Mouse (Mus musculus): ENCODE results near the gene Tmem80. TPM values are rescaled to one million over a fixed set of nuclear protein-coding genes. Genes with fewer than 3 reads are reported as not detected.
A peak's percentile ranks its signal among the peaks of the same experiment; 100 is the strongest.

Gene Tmem80
- polyA plus RNA-seq, 1 experiment from 2014 or later = 32.6 TPM

DNA sequence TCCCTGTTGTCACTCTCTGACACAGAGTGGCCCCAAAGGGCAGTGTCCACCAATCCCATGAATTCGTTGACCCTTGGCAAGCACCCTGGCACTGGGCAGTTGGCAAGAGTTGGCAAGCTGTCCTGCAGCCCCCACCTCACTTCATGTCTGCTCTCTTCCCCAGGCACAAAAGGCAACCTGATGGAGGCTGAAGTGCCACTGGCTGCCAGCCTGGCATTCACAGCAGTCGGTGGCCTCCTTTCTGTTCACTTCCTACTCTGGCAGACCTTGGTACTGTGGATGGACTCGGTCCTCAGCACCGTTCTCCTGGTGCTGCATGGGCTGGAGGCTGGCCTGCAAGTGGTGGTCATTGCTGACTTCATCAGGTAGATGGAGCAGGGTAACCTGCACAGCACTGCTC is 8.1 kb downstream of the Tmem80 start:
- no peak for DNase-seq (ENCODE audit: low spot score)
- H3K27me3 ChIP-seq (ENCODE audit: control insufficient read depth, insufficient read depth, low read length) = 0 out of 2 replicates have a peak, but pooled peaks cover 3% of the 10 kb centered on the region
- ATAC-seq (ENCODE audit: low FRiP score) = no peak

DNA sequence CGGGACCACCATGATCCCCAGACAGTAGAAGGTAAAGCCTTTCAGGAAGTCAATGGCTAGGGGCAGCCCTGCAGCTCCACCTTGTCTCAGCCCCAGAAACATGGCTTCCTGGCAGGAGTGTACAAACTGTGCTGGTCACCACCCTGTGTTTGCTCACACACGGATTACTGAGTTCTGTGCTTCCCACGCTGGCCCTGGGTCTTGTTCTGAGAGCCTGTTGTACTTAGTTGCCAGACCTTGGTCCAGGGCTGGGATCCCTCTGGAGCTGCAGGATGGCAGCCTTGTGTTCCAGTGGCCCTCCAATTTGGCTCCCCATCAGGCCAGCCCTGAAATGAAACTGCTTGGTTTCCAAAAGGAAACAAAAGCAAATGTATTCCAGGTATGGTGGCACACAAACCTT is 8.8 kb downstream of the Tmem80 start:
- H3K4me2 ChIP-seq (replicated peaks) = no peak overlapping the region
- ATAC-seq (ENCODE audit: low FRiP score) = no peak
- peaks cover 3% of the 10 kb centered on the region; the same call in 1 of the 2 replicates for H3K4me1 ChIP-seq (replicated peaks; ENCODE audit: control insufficient read depth, insufficient read depth, low read length)
- no peak overlapping the region for H3K9ac ChIP-seq
- H3K27me3 ChIP-seq (ENCODE audit: control insufficient read depth, insufficient read depth, low read length) = 0 out of 2 replicates have a peak, but pooled peaks cover 3% of the 10 kb centered on the region
- WGBS = 86% methylated on average over 3 of the region's 3 CpGs
- H3K4me3 ChIP-seq (replicated peaks; ENCODE audit: low read length) = no peak overlapping the region
- H3K36me3 ChIP-seq (replicated peaks; ENCODE audit: control insufficient read depth, insufficient read depth) = peaks cover 34% of the 10 kb centered on the region
- H3K9me3 ChIP-seq (ENCODE audit: control insufficient read depth, low read length) = no peaks in the 10 kb centered on the region
- no peak overlapping the region for H3K27ac ChIP-seq
- no peak for DNase-seq (ENCODE audit: low spot score)

More for the DNA sequence above, 8.1 kb downstream of the Tmem80 start:
- no peak overlapping the region for H3K4me2 ChIP-seq (replicated peaks)
- H3K36me3 ChIP-seq (replicated peaks; ENCODE audit: control insufficient read depth, insufficient read depth) = peaks cover 34% of the 10 kb centered on the region
- H3K27ac ChIP-seq = no peak overlapping the region
- H3K9ac ChIP-seq = no peak overlapping the region
- 88% methylated on average over 4 of the region's 4 CpGs for WGBS
- H3K4me1 ChIP-seq (replicated peaks; ENCODE audit: control insufficient read depth, insufficient read depth, low read length) = peaks cover 3% of the 10 kb centered on the region; the same call in 1 of the 2 replicates
- H3K4me3 ChIP-seq (replicated peaks; ENCODE audit: low read length) = no peak overlapping the region
- H3K9me3 ChIP-seq (ENCODE audit: control insufficient read depth, low read length) = no peaks in the 10 kb centered on the region

DNA sequence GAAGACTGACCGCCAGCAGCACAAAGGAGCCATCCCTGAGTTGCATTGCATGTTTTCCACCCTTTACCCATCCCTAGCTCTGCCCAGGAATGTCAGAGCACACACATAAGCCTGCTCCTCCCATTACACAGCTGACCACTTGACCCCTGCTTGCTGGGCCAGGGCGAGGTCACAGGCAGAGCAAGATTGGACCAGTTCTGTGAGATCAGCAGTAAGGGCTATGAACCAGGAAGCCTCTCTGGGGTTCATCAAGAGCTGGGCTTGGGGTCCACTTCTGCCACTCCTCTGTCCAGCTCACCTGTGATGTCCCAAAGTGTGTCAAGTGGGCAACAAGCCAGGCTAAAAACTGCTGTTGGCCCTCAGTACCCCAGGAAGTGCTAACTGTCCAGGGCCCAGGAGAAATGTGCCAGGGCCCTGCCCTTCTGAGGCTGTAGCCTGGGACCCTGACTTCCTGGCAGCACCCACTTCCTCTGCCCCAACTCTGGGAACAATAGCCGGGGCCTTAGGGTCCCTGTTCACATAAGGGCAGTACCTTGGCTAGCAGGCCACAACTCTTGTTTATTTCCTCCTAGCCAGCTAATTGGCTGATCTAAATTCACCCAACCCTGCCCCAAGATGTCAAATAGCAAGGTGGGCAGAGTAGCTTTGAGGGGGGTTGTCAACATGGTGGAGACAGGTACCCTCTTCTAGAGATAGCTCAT is 10.3 kb downstream of the Tmem80 start:
- Histone ChIP-seq H3K4me2 (replicated peaks) (no peak overlapping the region), H3K36me3 (replicated peaks; ENCODE audit: control insufficient read depth, insufficient read depth) (peaks cover 26% of the 10 kb centered on the region), H3K4me1 (replicated peaks; ENCODE audit: control insufficient read depth, insufficient read depth, low read length) (peaks cover 3% of the 10 kb centered on the region; the same call in 1 of the 2 replicates), H3K27me3 (ENCODE audit: control insufficient read depth, insufficient read depth, low read length) (0 out of 2 replicates have a peak, but pooled peaks cover 3% of the 10 kb centered on the region), H3K4me3 (replicated peaks; ENCODE audit: low read length) (no peak overlapping the region), H3K9me3 (ENCODE audit: control insufficient read depth, low read length) (no peaks in the 10 kb centered on the region), H3K9ac (no peak overlapping the region), H3K27ac (no peak overlapping the region)
- no peak for DNase-seq (ENCODE audit: low spot score)
- no peak for ATAC-seq (ENCODE audit: low FRiP score)
- 85% methylated on average over 3 of the region's 3 CpGs for WGBS

DNA sequence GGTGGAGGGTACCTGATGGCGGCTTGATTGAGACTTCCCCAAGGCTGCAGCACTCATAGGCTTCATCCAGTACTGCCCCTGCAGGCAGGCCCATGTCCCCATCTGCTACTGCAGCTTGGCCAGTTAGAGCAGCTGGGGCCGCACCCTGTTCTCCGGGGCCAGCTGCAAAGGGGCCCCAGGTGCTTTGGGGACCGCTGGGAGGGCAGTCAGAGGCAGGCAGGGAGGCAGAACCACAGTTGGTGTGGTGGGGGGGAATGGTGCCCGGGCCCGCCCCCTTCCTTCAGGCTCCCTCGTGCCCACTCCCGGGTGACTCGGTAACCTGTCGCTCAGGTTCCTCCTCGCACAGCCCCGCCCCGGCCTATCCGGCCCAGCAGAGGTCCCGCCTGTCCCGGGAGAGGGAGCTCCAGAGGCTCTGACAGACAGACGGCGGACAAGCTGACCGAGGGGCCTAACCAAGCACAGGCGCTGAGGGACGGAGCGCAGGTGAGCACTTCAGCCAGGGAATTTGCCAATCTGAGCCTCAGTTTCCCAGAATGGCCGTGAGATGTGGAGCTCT is 11.1 kb downstream of the Tmem80 start, which contains the start of gene Eps8l2:
Gene Eps8l2 (plus strand): TSS at position 305 of the 556 bp plus-strand sequence.
- WGBS = 7% methylated on average over 20 of the region's 23 CpGs
- no peak within 1 kb of the TSS for H3K4me3 ChIP-seq (replicated peaks; ENCODE audit: low read length)

DNA sequence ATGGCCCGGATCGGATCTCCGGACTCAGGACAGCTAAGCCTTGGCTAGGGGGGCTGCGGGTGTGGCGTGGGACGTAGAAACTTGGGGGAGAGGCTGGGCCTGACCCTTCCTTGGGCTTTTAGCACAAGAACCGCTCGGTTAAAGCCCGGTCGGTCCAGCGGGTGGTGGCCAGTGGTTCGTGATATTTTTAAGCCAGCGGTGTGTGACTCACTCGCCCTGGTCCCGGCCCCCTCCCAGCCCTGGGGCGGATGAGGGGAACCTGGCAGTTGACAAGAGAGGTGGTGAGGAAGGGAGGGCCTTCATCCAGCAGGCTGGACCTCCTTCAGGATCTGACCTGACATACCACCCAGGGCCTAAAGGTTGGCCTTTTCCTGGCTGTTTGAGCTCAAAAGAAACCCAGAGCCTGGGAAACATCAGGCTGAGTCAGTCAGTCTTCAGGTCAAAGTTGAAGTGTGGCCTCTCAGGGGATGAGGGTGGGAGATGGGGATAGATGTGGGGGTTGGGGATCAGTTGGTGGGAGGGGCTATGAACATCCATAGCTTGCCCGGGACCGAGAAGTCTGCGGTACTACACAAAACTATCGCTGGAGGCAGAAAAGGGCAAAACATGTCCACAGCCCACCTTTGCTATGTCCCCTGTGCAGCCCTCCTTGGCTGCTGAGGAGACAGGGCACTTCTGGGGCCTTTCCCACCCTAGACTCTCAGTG is 11.8 kb downstream of the Tmem80 start:
- ATAC-seq (ENCODE audit: low FRiP score) (no peak), DNase-seq (ENCODE audit: low spot score) (no peak)
- Histone ChIP-seq H3K9ac (no peak overlapping the region), H3K9me3 (ENCODE audit: control insufficient read depth, low read length) (no peaks in the 10 kb centered on the region), H3K4me3 (replicated peaks; ENCODE audit: low read length) (no peak overlapping the region), H3K27me3 (ENCODE audit: control insufficient read depth, insufficient read depth, low read length) (0 out of 2 replicates have a peak, but pooled peaks cover 3% of the 10 kb centered on the region), H3K27ac (no peak overlapping the region), H3K4me2 (replicated peaks) (no peak overlapping the region), H3K36me3 (replicated peaks; ENCODE audit: control insufficient read depth, insufficient read depth) (0 out of 2 replicates have a peak, but pooled peaks cover 11% of the 10 kb centered on the region), H3K4me1 (replicated peaks; ENCODE audit: control insufficient read depth, insufficient read depth, low read length) (peaks cover 3% of the 10 kb centered on the region; the same call in 1 of the 2 replicates)
- 43% methylated on average over 20 of the region's 20 CpGs for WGBS

More for the DNA sequence above, 11.1 kb downstream of the Tmem80 start, which contains the start of gene Eps8l2:
- ATAC-seq (ENCODE audit: low FRiP score) = no peak
- peaks cover 18% of the 10 kb centered on the region; the same call in 1 of the 2 replicates for H3K36me3 ChIP-seq (replicated peaks; ENCODE audit: control insufficient read depth, insufficient read depth)
- DNase-seq (ENCODE audit: low spot score) = no peak
- H3K9ac ChIP-seq = peak within 1 kb of the TSS; percentile 26; the same call in 1 of the 2 replicates
- no peak within 1 kb of the TSS for H3K27ac ChIP-seq
- no peaks in the 10 kb centered on the region for H3K9me3 ChIP-seq (ENCODE audit: control insufficient read depth, low read length)
- 0 out of 2 replicates have a peak, but pooled peaks cover 3% of the 10 kb centered on the region for H3K27me3 ChIP-seq (ENCODE audit: control insufficient read depth, insufficient read depth, low read length)
- H3K4me1 ChIP-seq (replicated peaks; ENCODE audit: control insufficient read depth, insufficient read depth, low read length) = peaks cover 3% of the 10 kb centered on the region; the same call in 1 of the 2 replicates
- peak within 1 kb of the TSS; percentile 18; the same call in 1 of the 2 replicates for H3K4me2 ChIP-seq (replicated peaks)

DNA sequence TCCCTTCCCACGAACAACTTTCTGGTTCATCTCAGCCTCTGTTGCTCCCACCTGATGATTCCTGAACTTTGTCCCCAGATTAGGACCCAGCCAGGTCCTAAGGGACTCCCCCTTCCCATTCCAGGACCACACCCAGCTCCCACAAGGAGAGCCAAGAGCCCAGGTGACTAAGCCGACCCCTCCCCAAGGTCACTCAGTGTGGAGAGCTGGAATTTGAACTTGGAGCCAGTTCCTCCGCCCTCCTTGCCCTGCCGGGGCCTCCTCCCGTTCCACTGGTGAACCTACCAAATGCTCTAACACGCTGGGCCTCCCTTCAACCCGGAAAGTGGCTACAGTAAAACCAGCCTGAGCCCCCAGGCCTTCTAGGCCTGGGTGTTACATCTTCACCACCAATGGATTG is 12.5 kb downstream of the Tmem80 start:
- WGBS = 86% methylated on average over 7 of the region's 7 CpGs
- no peak for ATAC-seq (ENCODE audit: low FRiP score)

DNA sequence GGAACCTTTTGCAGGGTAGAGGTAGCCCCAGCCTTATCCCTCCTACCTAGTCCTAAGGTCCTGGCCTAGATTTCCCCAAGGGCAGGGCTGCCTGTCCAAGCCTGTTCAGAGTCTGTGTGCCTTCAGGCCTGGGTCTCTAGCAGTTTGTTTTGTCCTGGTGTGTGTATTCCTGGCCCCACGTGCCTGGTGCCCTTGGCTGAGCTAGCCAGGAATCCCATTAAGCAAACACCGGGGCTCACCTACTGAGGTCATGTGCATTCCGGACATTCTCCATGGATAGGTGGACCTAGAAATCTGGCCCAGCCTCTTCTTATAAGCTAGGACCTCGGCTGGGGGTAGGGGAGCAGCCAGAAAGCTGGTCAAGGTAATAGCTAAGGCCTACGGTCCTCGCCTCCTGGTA is 12.9 kb downstream of the Tmem80 start:
- DNase-seq (ENCODE audit: low spot score) = no peak
- Histone ChIP-seq H3K9ac (no peak overlapping the region), H3K27me3 (ENCODE audit: control insufficient read depth, insufficient read depth, low read length) (0 out of 2 replicates have a peak, but pooled peaks cover 3% of the 10 kb centered on the region), H3K4me2 (replicated peaks) (no peak overlapping the region), H3K36me3 (replicated peaks; ENCODE audit: control insufficient read depth, insufficient read depth) (0 out of 2 replicates have a peak, but pooled peaks cover 11% of the 10 kb centered on the region), H3K27ac (no peak overlapping the region), H3K4me1 (replicated peaks; ENCODE audit: control insufficient read depth, insufficient read depth, low read length) (peaks cover 3% of the 10 kb centered on the region; the same call in 1 of the 2 replicates), H3K4me3 (replicated peaks; ENCODE audit: low read length) (no peak overlapping the region), H3K9me3 (ENCODE audit: control insufficient read depth, low read length) (no peaks in the 10 kb centered on the region)
- 81% methylated on average over 6 of the region's 6 CpGs for WGBS
- ATAC-seq (ENCODE audit: low FRiP score) = no peak

More for the DNA sequence above, 12.5 kb downstream of the Tmem80 start:
- Histone ChIP-seq H3K36me3 (replicated peaks; ENCODE audit: control insufficient read depth, insufficient read depth) (0 out of 2 replicates have a peak, but pooled peaks cover 11% of the 10 kb centered on the region), H3K4me3 (replicated peaks; ENCODE audit: low read length) (no peak overlapping the region), H3K4me1 (replicated peaks; ENCODE audit: control insufficient read depth, insufficient read depth, low read length) (peaks cover 3% of the 10 kb centered on the region; the same call in 1 of the 2 replicates), H3K27me3 (ENCODE audit: control insufficient read depth, insufficient read depth, low read length) (0 out of 2 replicates have a peak, but pooled peaks cover 3% of the 10 kb centered on the region), H3K4me2 (replicated peaks) (no peak overlapping the region), H3K9ac (no peak overlapping the region), H3K9me3 (ENCODE audit: control insufficient read depth, low read length) (no peaks in the 10 kb centered on the region), H3K27ac (no peak overlapping the region)
- DNase-seq (ENCODE audit: low spot score) = no peak

DNA sequence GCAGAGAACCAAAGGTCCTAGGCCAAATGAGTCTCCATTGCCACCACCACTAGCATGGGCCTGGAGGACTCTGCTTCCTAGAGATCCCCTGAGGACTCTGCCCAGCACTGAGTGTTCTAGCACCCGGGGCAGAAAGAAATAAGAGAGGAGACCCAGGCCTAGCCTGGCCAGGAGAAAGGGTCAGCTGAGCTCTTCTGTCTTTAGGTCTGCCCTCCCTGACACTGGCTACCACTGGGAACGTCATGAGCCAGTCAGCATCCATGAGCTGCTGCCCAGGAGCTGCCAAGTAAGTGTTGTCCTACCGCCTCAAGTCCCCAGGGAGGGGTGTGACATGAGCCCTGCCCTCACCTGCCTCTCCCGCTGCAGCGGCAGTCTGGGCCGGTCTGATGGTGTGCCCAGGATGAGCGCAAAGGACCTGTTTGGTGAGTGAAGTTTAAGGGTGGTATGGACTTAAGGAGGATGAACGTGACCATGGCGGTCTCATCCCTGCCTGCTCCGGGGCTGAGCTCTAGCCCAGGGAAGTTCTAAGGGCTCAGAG is 14.2 kb downstream of the Tmem80 start:
- peaks cover 3% of the 10 kb centered on the region; the same call in 1 of the 2 replicates for H3K4me1 ChIP-seq (replicated peaks; ENCODE audit: control insufficient read depth, insufficient read depth, low read length)
- no peaks in the 10 kb centered on the region for H3K9me3 ChIP-seq (ENCODE audit: control insufficient read depth, low read length)
- no peaks in the 10 kb centered on the region for H3K36me3 ChIP-seq (replicated peaks; ENCODE audit: control insufficient read depth, insufficient read depth)
- no peak overlapping the region for H3K9ac ChIP-seq
- 0 out of 2 replicates have a peak, but pooled peaks cover 3% of the 10 kb centered on the region for H3K27me3 ChIP-seq (ENCODE audit: control insufficient read depth, insufficient read depth, low read length)
- H3K4me3 ChIP-seq (replicated peaks; ENCODE audit: low read length) = no peak overlapping the region
- WGBS = 82% methylated on average over 10 of the region's 10 CpGs
- H3K4me2 ChIP-seq (replicated peaks) = no peak overlapping the region
- DNase-seq (ENCODE audit: low spot score) (no peak), ATAC-seq (ENCODE audit: low FRiP score) (no peak)
- no peak overlapping the region for H3K27ac ChIP-seq
